Mouse (Mus musculus) hindbrain, embryonic 10.5 days (tissue): ENCODE results near the gene E2f1. TPM values are rescaled to one million over a fixed set of nuclear protein-coding genes. Genes with fewer than 3 reads are reported as not detected.

Experiments used
- polyA plus RNA-seq: library from polyadenylated mRNA; unstranded; fragments of >200 nt; fragmentation: Nextera tagmentation; extraction: Ambion mirVana; gene quantifications from 2 replicates; pipeline ENCODE4 v1.2.1, GENCODE M21; 2016

The E2f1 gene
- polyA plus RNA-seq, 1 experiment from 2014 or later = 41.4 TPM

Other genes starting within 250 kb of the E2f1 start
- gene Cdk5rap1, start 196.9 kb downstream of the E2f1 start, polyA plus RNA-seq = 13.9 and 16.0 TPM in 2 replicates
- gene Snta1, start 161.8 kb downstream of the E2f1 start, polyA plus RNA-seq = 5.3 and 7.9 TPM in 2 replicates
- 79.1 and 84.9 TPM in 2 replicates for gene Cbfa2t2, start 133.4 kb downstream of the E2f1 start, polyA plus RNA-seq
- gene 1700003F12Rik, start 22.8 kb downstream of the E2f1 start, polyA plus RNA-seq = 9.5 and 10.0 TPM in 2 replicates
- 0.60 and 1.3 TPM in 2 replicates for gene Actl10, start 18.1 kb downstream of the E2f1 start, polyA plus RNA-seq
- 9.8 and 16.0 TPM in 2 replicates for gene Necab3, start 11.0 kb downstream of the E2f1 start, polyA plus RNA-seq
- 14.5 and 16.9 TPM in 2 replicates for gene Pxmp4, start 33.8 kb upstream of the E2f1 start, polyA plus RNA-seq
- gene Zfp341, start 43.4 kb upstream of the E2f1 start, polyA plus RNA-seq = 1.3 and 1.4 TPM in 2 replicates
- gene 4930519P11Rik, start 43.5 kb upstream of the E2f1 start, polyA plus RNA-seq = 0.36 TPM in 1 of 2 replicates, not detected in the other
- gene Chmp4b, start 81.8 kb upstream of the E2f1 start, polyA plus RNA-seq = 13.3 and 18.1 TPM in 2 replicates
- gene Gm14214, start 200.1 kb upstream of the E2f1 start, polyA plus RNA-seq = not detected in 2 replicates
- 52.8 and 77.6 TPM in 2 replicates for gene Raly, start 221.2 kb upstream of the E2f1 start, polyA plus RNA-seq
- gene a, start 221.5 kb upstream of the E2f1 start, polyA plus RNA-seq = 1.0 and 1.7 TPM in 2 replicates